Mouse (Mus musculus): Measurements from ENCODE around the gene Emc9.

Emc9 gene

GRCm38 (mm10) chr14:55560202-55561073, 24.7 kb downstream of the Emc9 start, which contains the start of gene A730061H03Rik:
TSS of gene A730061H03Rik (minus strand) at chr14:55560406.
- peak; percentile 97 for DNase-seq (ENCODE audit: low read depth, low spot score)

DNA sequence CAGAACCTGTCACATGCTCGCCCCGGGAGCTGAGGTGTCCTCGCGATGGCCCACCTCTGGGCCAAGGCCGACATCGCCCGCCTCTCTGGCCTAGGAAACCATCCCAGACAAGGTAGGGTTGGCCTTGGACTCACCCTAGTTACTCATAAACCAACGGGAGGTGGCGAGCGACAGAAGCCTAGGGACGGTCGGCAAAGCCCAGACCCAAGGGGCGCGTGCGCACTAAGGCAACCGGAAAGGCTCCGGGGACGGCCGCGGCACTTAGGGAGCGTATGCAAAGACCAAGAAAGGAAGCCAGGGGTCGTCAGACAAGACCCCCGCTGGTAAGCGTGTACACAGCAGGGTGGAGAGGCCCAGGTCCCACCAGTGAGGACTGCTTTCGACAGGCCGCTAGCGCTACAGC, 25.3 kb downstream of the Emc9 start, which contains the start of gene Dcaf11:
TSS of gene Dcaf11 (plus strand) at position 208 of the 403 bp plus-strand sequence.
- peak; percentile 82 for DNase-seq (ENCODE audit: low read depth, low spot score)

- DNase-seq (ENCODE audit: low read depth, low spot score): peak; percentile 58
These were observed 26.2 kb downstream of the Emc9 start for GRCm38 (mm10) chr14:55558740-55559448.

- no peak for DNase-seq (ENCODE audit: low read depth, low spot score)
These were observed 27.5 kb downstream of the Emc9 start for GRCm38 (mm10) chr14:55557587-55557986.

DNA sequence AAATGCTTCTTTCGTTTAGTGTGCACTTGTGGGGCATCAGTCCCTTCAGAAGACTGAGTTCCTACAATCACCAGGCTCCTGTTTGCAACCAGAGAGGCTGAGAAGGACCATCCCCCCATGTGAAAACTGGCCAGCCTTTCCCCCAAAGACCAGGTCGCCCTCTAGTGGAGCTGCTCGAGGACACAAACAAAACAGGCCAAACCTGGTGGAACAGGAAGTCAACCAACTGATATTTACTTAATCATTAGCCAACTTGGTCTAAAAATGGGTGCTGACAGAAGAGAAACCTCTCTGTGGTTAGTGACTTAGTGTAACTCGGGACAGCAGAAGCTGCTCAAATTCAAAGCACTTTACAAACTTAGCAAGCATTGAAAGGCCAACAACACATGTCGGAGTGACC, 28.1 kb downstream of the Emc9 start:
- peak; percentile 59 for DNase-seq (ENCODE audit: low read depth, low spot score)

DNA sequence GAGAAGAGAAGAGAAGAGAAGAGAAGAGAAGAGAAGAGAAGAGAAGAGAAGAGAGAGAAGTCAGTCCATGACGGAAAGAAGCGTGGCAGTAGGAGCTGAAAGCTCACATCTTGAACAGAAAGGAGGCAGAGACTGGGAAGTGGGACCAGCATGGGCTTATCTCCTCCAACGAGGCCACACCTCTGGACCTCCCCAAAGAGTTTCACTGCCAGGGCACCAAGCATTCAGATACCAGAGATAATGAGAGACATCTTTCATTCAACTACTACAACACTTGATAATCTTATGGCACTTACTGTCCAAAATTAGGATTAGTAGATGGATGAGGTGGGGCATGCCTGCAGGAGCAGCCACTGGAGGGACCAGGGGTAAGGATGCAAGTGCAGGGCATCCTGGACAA, 29.3 kb downstream of the Emc9 start:
- DNase-seq (ENCODE audit: low read depth, low spot score): no peak

- no peak for DNase-seq (ENCODE audit: low read depth, low spot score)
These were observed 30.5 kb downstream of the Emc9 start for GRCm38 (mm10) chr14:55554635-55555034.

GRCm38 (mm10) chr14:55551794-55552193, 33.3 kb downstream of the Emc9 start:
- no peak for DNase-seq (ENCODE audit: low read depth, low spot score)

DNA sequence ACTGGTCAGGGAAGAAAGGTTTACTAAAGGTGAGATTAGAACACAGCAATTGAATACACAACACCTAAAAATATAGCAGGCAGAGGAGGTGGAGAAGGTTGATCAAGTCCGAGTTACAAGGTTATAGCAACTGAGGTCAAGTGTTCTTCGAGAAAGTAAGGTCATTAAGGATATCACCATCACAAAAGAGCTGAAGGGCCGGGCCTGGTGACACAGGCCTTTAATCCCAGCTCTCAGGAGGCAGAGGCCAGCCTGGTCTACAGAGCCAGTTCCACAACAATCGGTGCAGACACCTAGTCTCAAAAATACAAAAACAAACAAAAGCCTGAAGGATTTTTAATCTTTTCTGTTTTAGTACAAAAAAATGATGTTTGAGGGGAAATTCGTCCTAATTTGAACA, 33.8 kb downstream of the Emc9 start:
- DNase-seq (ENCODE audit: low read depth, low spot score): no peak

- no peak for DNase-seq (ENCODE audit: low read depth, low spot score)
These were observed 34.9 kb downstream of the Emc9 start for GRCm38 (mm10) chr14:55550191-55550590.

DNA sequence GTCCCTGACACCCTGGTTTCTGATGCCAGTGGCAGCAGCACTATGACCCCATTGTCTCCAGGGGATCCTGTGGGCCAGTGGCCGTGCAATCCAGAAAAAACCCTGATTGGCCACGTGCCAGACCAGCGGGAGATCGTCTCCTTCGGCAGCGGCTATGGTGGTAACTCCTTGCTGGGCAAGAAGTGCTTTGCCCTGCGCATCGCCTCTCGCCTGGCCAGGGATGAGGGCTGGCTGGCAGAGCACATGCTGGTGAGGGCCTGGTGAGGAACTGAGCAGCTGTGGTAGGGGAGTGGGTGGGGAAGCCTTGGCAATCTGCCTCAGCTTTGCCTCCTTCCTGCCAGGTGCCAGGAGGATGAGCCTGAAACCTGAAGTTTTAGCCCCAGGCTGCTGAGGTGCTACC, 40.8 kb downstream of the Emc9 start:
- DNase-seq (ENCODE audit: low read depth, low spot score): no peak

- no peak for DNase-seq (ENCODE audit: low read depth, low spot score)
These were observed 42.8 kb downstream of the Emc9 start for GRCm38 (mm10) chr14:55542268-55542667.

DNA sequence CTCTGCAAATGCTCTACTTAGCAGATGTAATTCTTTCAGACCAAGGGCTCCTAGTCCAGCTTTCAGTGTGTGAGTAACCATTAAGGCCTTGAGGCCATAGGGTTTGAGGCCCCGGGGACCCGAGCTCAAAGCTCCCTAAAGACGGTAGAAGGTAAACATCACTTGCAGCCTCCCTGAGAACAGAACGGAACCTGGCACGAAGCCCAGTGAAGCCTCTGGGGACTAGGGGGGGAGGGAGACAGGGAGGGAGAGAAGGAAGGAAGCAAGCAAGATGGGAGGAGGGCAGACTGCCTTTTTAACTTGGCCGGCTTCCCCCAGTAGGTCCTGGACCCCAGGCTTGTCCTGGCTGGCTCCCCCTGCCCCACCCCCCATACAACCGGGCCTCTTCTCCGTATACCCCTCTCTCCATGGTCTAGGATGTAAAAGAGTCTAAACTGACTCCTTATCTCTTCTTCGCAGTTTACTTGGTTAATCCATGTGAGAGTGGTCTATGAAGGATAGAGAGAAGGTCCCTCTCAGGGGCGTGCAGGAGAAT, 44.2 kb downstream of the Emc9 start:
- DNase-seq (ENCODE audit: low read depth, low spot score): peak; percentile 37

- DNase-seq (ENCODE audit: low read depth, low spot score): peak; percentile 89
These were observed 44.9 kb downstream of the Emc9 start, which contains the start of gene Pck2 for GRCm38 (mm10) chr14:55540067-55540786. TSS of gene Pck2 (plus strand) at chr14:55540266.

DNA sequence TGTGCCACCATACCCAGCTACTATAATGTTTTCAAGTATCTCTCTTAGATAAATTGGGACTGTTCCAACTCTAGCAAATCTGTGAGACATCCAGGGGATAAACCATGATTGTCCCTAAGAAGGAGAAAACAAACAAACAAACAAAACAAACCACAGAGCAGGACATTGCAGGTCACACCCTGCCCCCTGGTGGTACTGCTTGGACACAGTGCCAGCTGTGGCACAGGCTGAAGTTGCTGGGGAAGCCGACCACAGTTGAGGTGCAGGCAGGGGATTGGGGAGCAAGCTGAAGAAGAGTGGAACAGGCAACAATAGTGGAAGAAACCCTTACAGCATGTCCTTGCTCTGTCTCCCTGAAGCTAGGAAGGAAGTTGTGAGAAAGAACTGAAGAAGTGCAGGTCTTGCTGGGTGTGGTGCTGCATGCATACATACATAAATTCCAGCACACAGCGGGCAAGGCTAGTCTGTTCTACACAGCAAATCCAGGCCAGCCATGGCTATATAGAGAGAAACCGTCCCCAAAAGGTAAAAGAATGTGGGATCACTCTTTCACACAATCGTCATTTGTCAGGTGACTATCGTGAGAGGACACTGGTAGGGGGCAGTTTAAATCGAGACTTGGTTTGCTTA, 48.9 kb downstream of the Emc9 start:
- no peak for DNase-seq (ENCODE audit: low read depth, low spot score)
